25 mouse cellular contexts compared by ENCODE assay signal in the genomic region with DNA sequence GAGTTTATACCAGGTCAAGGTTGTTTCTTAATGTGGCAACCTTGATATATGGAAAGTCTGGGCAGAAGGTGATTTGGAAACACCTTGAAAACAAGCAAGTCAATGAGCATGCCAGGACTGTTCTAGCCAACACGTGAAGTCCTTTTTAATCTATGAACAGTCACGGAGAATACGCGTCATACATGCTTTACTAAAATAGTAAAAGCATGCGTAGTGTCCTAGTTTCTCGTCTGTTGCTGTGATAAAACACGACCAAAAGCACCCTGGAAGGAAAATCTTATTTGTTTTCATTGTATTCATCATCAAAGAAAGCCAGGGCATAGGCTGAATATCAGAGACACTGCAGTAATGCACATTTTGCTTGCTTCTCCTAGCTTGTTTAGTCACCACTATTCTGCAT.
"Had no signal": no experiment of that assay in that cellular context is flagged by ENCODE, and none has a peak within 500 bp of the region (broad histone marks: within the 10 kb centered on the region; RNA-seq: fewer than 3 reads in every experiment).

No protein-coding gene starts in this region.

- H3K27me3 ChIP-seq: hindbrain, embryonic 12.5 days; intestine, embryonic 15.5 days; limb, embryonic 13.5 days; limb, embryonic 15.5 days; liver, embryonic 12.5 days had no signal

- H3K9me3 ChIP-seq: hindbrain, embryonic 10.5 days; hindbrain, embryonic 12.5 days; intestine, embryonic 15.5 days; limb, embryonic 13.5 days; limb, embryonic 15.5 days; liver, embryonic 12.5 days had no signal

- DNase-seq: gastrocnemius, postnatal 14 days; gastrocnemius, postnatal 36 days; heart, adult 11 months; heart, adult 2 months; heart, postnatal 10 days; heart, postnatal 4 days; kidney, adult 18-20 months; kidney, adult 8-10 months; kidney, postnatal 10 days; kidney, postnatal 36 days; layer of hippocampus, adult 9-11 months; layer of hippocampus, postnatal 36 days; left cerebral cortex, postnatal 4 days had no signal

- H3K36me3 ChIP-seq: hindbrain, embryonic 10.5 days; hindbrain, embryonic 12.5 days; intestine, embryonic 15.5 days; limb, embryonic 13.5 days; limb, embryonic 15.5 days; liver, embryonic 12.5 days had no signal

- H3K4me2 ChIP-seq: heart, embryonic 11.5 days; hindbrain, embryonic 12.5 days; hindbrain, embryonic 14.5 days; intestine, embryonic 15.5 days; limb, embryonic 13.5 days; limb, embryonic 15.5 days; liver, embryonic 12.5 days had no signal

- ATAC-seq: hindbrain, embryonic 16.5 days; inflammation-experienced regulatory T-cells, adult 6 months; intestine, embryonic 15.5 days; intestine, postnatal 0 days; liver, embryonic 12.5 days had no signal

- H3K4me3 ChIP-seq: heart, adult 2 months; hindbrain, embryonic 10.5 days; hindbrain, embryonic 12.5 days; intestine, embryonic 15.5 days; limb, embryonic 13.5 days; limb, embryonic 15.5 days; liver, embryonic 12.5 days had no signal

- H3K9ac ChIP-seq: hindbrain, embryonic 12.5 days; hindbrain, embryonic 14.5 days; intestine, embryonic 15.5 days; limb, embryonic 13.5 days; limb, embryonic 15.5 days; liver, embryonic 12.5 days; liver, embryonic 14.5 days had no signal

- H3K27ac ChIP-seq: heart, adult 2 months; hindbrain, embryonic 10.5 days; hindbrain, embryonic 12.5 days; hindbrain, embryonic 14.5 days; intestine, embryonic 15.5 days; limb, embryonic 13.5 days; limb, embryonic 15.5 days; liver, embryonic 12.5 days; liver, embryonic 14.5 days had no signal

- H3K4me1 ChIP-seq: hindbrain, embryonic 10.5 days; hindbrain, embryonic 12.5 days; intestine, embryonic 15.5 days; limb, embryonic 13.5 days; limb, embryonic 15.5 days; liver, embryonic 12.5 days had no signal
